ENCODE assay signal across 9 mouse cellular contexts in the genomic region with DNA sequence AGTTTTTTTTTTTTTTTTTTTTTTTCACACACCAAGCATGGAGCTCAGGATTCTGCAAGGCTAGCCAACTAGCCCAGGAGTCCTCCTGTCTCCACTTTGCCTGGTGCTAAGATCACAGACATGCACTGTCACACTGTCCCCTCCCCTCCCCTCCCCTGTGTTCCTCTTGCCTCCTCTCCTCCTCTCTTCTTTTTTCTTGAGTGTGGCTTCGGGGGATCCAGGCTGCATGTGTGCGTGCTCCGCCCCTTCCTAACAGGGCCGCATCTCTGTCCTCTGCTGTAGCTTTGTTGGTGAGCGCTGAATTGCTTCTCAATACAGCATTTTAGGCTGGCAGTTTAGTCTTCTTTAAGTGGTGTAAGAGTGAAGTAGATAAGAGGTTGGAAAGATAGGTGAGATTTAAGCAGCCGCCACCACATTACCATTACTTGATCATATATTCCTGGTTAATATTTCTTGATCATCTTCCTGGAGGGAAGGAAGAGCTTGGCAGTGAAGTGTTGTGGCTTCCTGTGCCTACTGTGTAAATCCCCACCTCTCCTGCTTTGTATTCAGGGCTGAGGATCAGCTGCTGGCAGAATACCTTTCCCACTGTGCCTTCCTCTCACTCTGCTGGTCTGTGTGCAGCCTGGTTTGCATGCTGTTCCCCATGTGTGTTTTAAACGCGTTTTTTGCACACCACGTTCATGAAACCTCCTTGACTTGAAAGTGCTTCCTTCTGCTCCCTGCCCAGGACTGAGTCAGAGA.
A peak's percentile ranks its signal among the peaks of the same experiment; 100 is the strongest.
DNase-seq lines count a peak whose midpoint lies in the region; ATAC-seq and TF ChIP-seq lines count a peak whose summit lies in the region.
"Had no signal": no experiment of that assay in that cellular context is flagged by ENCODE, and none has a peak within 500 bp of the region (broad histone marks: within the 10 kb centered on the region; RNA-seq: fewer than 3 reads in every experiment).

No protein-coding gene starts in this region.

- H3K27ac ChIP-seq in lung, embryonic 14.5 days (ENCODE audit: low read depth), result peak overlapping the region; percentile 15; the same call in 1 of the 2 replicates
- peak overlapping the region; percentile 4; the same call in 1 of the 2 replicates for H3K27ac ChIP-seq in embryonic facial prominence, embryonic 13.5 days
- peak overlapping the region; percentile 81 for H3K27ac ChIP-seq in hindbrain, embryonic 13.5 days
- H3K27ac ChIP-seq in neural tube, embryonic 13.5 days (replicated peaks), result peak overlapping the region; percentile 74
- H3K27ac ChIP-seq: liver, embryonic 14.5 days had no signal

- H3K9me3 ChIP-seq in lung, embryonic 14.5 days (ENCODE audit: low read depth, low read length), result no peaks in the 10 kb centered on the region
- H3K9me3 ChIP-seq in embryonic facial prominence, embryonic 13.5 days, result no peaks in the 10 kb centered on the region
- H3K9me3 ChIP-seq in hindbrain, embryonic 13.5 days, result no peaks in the 10 kb centered on the region
- no peaks in the 10 kb centered on the region for H3K9me3 ChIP-seq in neural tube, embryonic 13.5 days

- no peak overlapping the region for H3K9ac ChIP-seq in lung, embryonic 14.5 days
- 0 out of 2 replicates have a peak overlapping the region, but pooled peaks have one; percentile 27 for H3K9ac ChIP-seq in embryonic facial prominence, embryonic 13.5 days
- H3K9ac ChIP-seq in hindbrain, embryonic 13.5 days, result peak overlapping the region; percentile 36
- H3K9ac ChIP-seq in neural tube, embryonic 13.5 days, result peak overlapping the region; percentile 45; the same call in 1 of the 2 replicates
- H3K9ac ChIP-seq: liver, embryonic 14.5 days had no signal

- TF ChIP-seq CTCF in lung, embryonic 14.5 days (IDR thresholded peaks at IDR 0.05; ENCODE audit: low read depth), result no peak

- peaks cover 3% of the 10 kb centered on the region; the same call in 1 of the 2 replicates for H3K36me3 ChIP-seq in lung, embryonic 14.5 days (ENCODE audit: insufficient read depth)
- peaks cover 4% of the 10 kb centered on the region for H3K36me3 ChIP-seq in embryonic facial prominence, embryonic 13.5 days
- peaks cover 3% of the 10 kb centered on the region for H3K36me3 ChIP-seq in hindbrain, embryonic 13.5 days
- H3K36me3 ChIP-seq in neural tube, embryonic 13.5 days, result peaks cover 3% of the 10 kb centered on the region

- WGBS in lung, embryonic 14.5 days, result 33% methylated on average over 9 of the region's 9 CpGs
- 29% methylated on average over 9 of the region's 9 CpGs for WGBS in embryonic facial prominence, embryonic 13.5 days
- 21% methylated on average over 9 of the region's 9 CpGs for WGBS in hindbrain, embryonic 13.5 days
- WGBS in neural tube, embryonic 13.5 days, result 29% methylated on average over 9 of the region's 9 CpGs

- H3K27me3 ChIP-seq in lung, embryonic 14.5 days (ENCODE audit: insufficient read depth, low read length), result no peaks in the 10 kb centered on the region
- H3K27me3 ChIP-seq in embryonic facial prominence, embryonic 13.5 days, result no peaks in the 10 kb centered on the region
- H3K27me3 ChIP-seq in hindbrain, embryonic 13.5 days, result no peaks in the 10 kb centered on the region
- no peaks in the 10 kb centered on the region for H3K27me3 ChIP-seq in neural tube, embryonic 13.5 days

- no peak for DNase-seq in lung, embryonic 14.5 days
- no peak for DNase-seq in lung, postnatal 4 days
- no peak for DNase-seq in layer of hippocampus, postnatal 10 days (ENCODE audit: low spot score in 2 of 2)
- DNase-seq: kidney, postnatal 14 days had no signal

- no peak overlapping the region for H3K4me2 ChIP-seq in lung, embryonic 14.5 days
- H3K4me2 ChIP-seq in embryonic facial prominence, embryonic 13.5 days, result no peak overlapping the region
- H3K4me2 ChIP-seq in hindbrain, embryonic 13.5 days, result peak overlapping the region; percentile 29; the same call in 1 of the 2 replicates
- H3K4me2 ChIP-seq in neural tube, embryonic 13.5 days, result peak overlapping the region; percentile 19; the same call in 1 of the 2 replicates

- ATAC-seq in lung, embryonic 14.5 days (ENCODE audit: insufficient read depth), result no peak
- ATAC-seq in embryonic facial prominence, embryonic 13.5 days (ENCODE audit: insufficient number of reproducible peaks, insufficient read depth, low FRiP score, low TSS enrichment, low read depth), result no peak
- ATAC-seq in hindbrain, embryonic 13.5 days (ENCODE audit: low FRiP score), result peak; percentile 66; the same call in 1 of the 2 replicates
- peak; percentile 73 for ATAC-seq in neural tube, embryonic 13.5 days (ENCODE audit: low read depth)
- ATAC-seq in megakaryocyte progenitor cell, adult 5-6 weeks (replicated peaks; ENCODE audit: poor library complexity), result no peak

- H3K4me3 ChIP-seq in lung, embryonic 14.5 days (ENCODE audit: low read depth, low read length), result no peak overlapping the region
- no peak overlapping the region for H3K4me3 ChIP-seq in embryonic facial prominence, embryonic 13.5 days
- H3K4me3 ChIP-seq in hindbrain, embryonic 13.5 days, result no peak overlapping the region
- H3K4me3 ChIP-seq in neural tube, embryonic 13.5 days, result no peak overlapping the region

- no peaks in the 10 kb centered on the region for H3K4me1 ChIP-seq in lung, embryonic 14.5 days (ENCODE audit: insufficient read depth)
- H3K4me1 ChIP-seq in embryonic facial prominence, embryonic 13.5 days, result peaks cover 30% of the 10 kb centered on the region
- H3K4me1 ChIP-seq in hindbrain, embryonic 13.5 days (replicated peaks), result peaks cover 31% of the 10 kb centered on the region
- peaks cover 41% of the 10 kb centered on the region for H3K4me1 ChIP-seq in neural tube, embryonic 13.5 days (replicated peaks)

Comparison
In these comparisons a context has a peak if more than half of its experiments do, and no peak if none do; other contexts are left out.
1. ATAC-seq: peak in hindbrain, embryonic 13.5 days (single experiment) and neural tube, embryonic 13.5 days (single experiment); none in lung, embryonic 14.5 days (single experiment), embryonic facial prominence, embryonic 13.5 days (single experiment) and megakaryocyte progenitor cell, adult 5-6 weeks (single experiment).
2. H3K27ac ChIP-seq: peak in every context shown above with its lines; median percentile 81 in hindbrain, embryonic 13.5 days; 74 in neural tube, embryonic 13.5 days; 15 in lung, embryonic 14.5 days; 4 in embryonic facial prominence, embryonic 13.5 days.
3. H3K4me2 ChIP-seq: peak in hindbrain, embryonic 13.5 days (single experiment) and neural tube, embryonic 13.5 days (single experiment); none in lung, embryonic 14.5 days (single experiment) and embryonic facial prominence, embryonic 13.5 days (single experiment).